Mouse (Mus musculus): ENCODE measurements around the gene Zfp597. TPM values are rescaled to one million over a fixed set of nuclear protein-coding genes. Genes with fewer than 3 reads are reported as not detected.
"Not testable (repeated sequence)": the region's sequence is repeated elsewhere in the genome, so short reads cannot be mapped to it uniquely, and the experiment has no call there.

Gene Zfp597
- total RNA-seq, 4 experiments from 2014 or later, result 26.0 to 29.7 (median 27.4) TPM

GRCm38 (mm10) chr16:3859254-3859653 is 25.1 kb downstream of the Zfp597 start:
- no peak for DNase-seq (ENCODE audit: low spot score in 2 of 2)

- DNase-seq (ENCODE audit: low spot score in 2 of 2), result no peak
Measured at GRCm38 (mm10) chr16:3855776-3856175, 28.6 kb downstream of the Zfp597 start.

- DNase-seq (ENCODE audit: low spot score in 2 of 2), result no peak
Measured at GRCm38 (mm10) chr16:3854437-3855182, 29.8 kb downstream of the Zfp597 start.

GRCm38 (mm10) chr16:3852586-3852985 is 31.8 kb downstream of the Zfp597 start:
- DNase-seq (ENCODE audit: low spot score in 2 of 2), result no peak

- DNase-seq (ENCODE audit: low spot score in 2 of 2), result not testable (repeated sequence)
Measured at GRCm38 (mm10) chr16:3851301-3851700, 33.1 kb downstream of the Zfp597 start.

- DNase-seq (ENCODE audit: low spot score in 2 of 2), result no peak
Measured at GRCm38 (mm10) chr16:3848416-3848815, 35.9 kb downstream of the Zfp597 start.

GRCm38 (mm10) chr16:3847871-3848270 is 36.5 kb downstream of the Zfp597 start:
- DNase-seq (ENCODE audit: low spot score in 2 of 2), result no peak

- DNase-seq (ENCODE audit: low spot score in 2 of 2), result peak; percentile 81 to 96
Measured at GRCm38 (mm10) chr16:3846711-3847518, 37.4 kb downstream of the Zfp597 start, which contains the start of gene Zfp174. Gene Zfp174, plus strand, starts transcription at chr16:3847268.

GRCm38 (mm10) chr16:3843796-3844195 is 40.6 kb downstream of the Zfp597 start:
- no peak for DNase-seq (ENCODE audit: low spot score in 2 of 2)

GRCm38 (mm10) chr16:3842989-3843388 is 41.4 kb downstream of the Zfp597 start:
- DNase-seq (ENCODE audit: low spot score in 2 of 2), result no peak

- DNase-seq (ENCODE audit: low spot score in 2 of 2), result no peak
Measured at GRCm38 (mm10) chr16:3839157-3839885, 45.0 kb downstream of the Zfp597 start.

- DNase-seq (ENCODE audit: low spot score in 2 of 2), result no peak
Measured at GRCm38 (mm10) chr16:3835461-3835860, 48.9 kb downstream of the Zfp597 start.

GRCm38 (mm10) chr16:3830588-3831109 is 53.7 kb downstream of the Zfp597 start, which contains the start of gene Olfr15:
Gene Olfr15, plus strand, starts transcription at chr16:3830878.
- no peak for DNase-seq (ENCODE audit: low spot score in 2 of 2)

- DNase-seq (ENCODE audit: low spot score in 2 of 2), result no peak
Measured at GRCm38 (mm10) chr16:3829727-3830126, 54.6 kb downstream of the Zfp597 start.

- DNase-seq (ENCODE audit: low spot score in 2 of 2), result no peak
Measured at GRCm38 (mm10) chr16:3828021-3828420, 56.3 kb downstream of the Zfp597 start.

GRCm38 (mm10) chr16:3820202-3820601 is 64.2 kb downstream of the Zfp597 start:
- DNase-seq (ENCODE audit: low spot score in 2 of 2), result no peak

GRCm38 (mm10) chr16:3814667-3815066 is 69.7 kb downstream of the Zfp597 start:
- not testable (repeated sequence) for DNase-seq (ENCODE audit: low spot score in 2 of 2)
